Mouse (Mus musculus): ENCODE data around the gene Diras2.
"Not testable (repeated sequence)": the region's sequence is repeated elsewhere in the genome, so short reads cannot be mapped to it uniquely, and the experiment has no call there.

Gene Diras2

DNA sequence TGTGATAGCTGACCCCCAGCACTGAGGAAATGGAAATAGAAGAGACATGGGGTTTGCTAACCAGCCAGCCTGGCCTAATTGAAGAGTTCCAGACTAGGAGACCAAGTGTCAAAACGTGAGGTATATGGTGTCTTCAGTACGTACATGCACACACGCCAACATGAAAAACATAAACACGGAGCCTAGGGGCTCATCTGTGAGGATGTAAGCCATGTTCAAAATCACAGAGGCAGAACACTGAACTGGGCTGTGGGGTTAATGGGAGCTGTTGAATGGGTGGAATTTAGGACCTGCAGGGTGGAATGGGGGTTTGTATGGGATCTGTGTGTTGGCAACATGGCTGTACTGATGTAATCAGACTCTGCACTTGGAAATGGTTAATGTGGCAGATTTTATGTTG, 14.5 kb downstream of the Diras2 start:
- no peak for DNase-seq

DNA sequence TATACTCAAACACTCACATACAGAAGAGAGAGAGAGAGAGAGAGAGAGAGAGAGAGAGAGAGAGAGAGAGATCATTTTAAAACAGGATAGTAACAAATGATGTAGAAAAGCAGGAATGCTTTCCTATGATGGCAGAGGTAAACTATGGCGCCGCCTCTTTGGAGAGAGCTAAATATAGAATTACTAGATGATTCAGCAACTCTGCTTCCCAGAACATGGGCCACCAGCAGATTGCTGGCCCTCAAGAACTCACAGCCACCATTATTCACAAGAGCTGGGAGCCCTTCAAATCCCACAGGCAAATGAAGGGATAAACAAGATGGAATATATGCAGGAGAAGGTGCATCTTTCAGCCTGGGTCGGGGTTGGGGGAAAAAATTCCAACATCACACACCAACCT, 15.0 kb downstream of the Diras2 start:
- DNase-seq: no peak

DNA sequence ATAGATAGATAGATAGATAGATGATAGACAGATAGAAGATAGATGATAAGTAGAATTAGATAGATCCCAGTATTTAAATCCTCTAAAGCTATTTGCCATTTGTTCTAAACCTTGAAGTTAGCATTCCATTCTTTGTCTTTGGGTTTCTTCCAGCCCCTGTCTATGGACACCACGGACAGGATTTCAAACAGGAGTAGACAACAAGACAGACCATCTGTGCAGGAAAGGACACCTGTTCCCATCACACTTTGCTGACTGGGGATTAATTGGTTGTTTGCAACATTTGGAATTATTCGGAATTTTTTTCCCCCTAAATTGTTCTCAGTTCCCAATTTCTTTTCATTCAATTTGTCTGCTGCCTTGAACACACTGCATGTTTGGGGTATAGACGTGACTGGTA, 17.5 kb downstream of the Diras2 start:
- no peak for DNase-seq

DNA sequence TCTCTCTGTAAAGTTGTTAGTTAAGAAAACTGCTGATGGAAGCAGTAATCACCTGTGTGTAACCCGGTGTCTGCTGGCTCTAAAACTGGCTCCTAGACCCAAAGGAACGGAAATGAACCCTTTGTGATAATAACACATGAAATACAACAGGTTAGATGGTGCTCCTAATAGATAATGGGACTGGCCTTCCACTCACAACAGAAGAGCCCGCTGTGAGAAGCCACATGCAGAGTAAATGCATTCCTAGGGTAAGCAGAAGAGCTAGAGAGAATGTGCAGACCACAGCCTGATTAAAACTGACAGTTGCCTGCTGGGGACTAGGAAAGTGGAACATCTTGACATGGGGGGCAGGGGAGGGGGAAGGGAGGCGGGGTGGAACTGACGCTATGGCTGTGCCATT, 18.7 kb downstream of the Diras2 start:
- no peak for DNase-seq

DNA sequence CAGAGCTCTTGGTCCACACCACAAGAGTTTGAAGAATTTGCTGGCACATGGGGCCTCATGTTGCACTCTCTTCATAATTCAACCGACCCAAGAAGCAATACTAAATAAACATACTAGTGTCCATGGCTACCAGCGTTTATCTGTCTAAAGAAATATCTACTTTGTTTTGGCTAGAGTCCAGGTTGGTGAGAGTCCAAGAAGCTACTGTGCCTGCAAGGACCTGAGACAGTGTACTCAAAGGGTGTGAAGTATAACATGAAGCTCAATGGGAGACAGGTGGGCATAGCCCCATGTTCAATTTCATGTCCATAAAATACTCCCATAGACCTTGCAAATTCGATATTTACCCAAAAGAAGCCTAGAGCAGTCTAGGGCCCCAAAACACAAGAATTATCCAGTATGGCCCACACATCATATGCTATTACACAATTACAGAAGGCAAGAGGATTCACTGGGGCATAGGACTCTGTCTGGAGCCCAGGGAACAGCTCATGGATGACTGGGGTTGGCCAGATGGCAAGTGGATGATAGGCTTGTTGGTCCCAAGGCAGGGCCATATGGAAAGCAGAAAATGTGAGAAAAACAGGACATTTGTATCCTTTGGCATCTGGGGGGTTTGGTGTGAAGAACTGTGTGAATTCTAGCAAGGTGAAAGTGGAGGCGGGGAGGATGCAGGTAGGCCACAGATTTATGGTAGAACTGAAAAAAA, 20.8 kb downstream of the Diras2 start:
- no peak for DNase-seq

DNA sequence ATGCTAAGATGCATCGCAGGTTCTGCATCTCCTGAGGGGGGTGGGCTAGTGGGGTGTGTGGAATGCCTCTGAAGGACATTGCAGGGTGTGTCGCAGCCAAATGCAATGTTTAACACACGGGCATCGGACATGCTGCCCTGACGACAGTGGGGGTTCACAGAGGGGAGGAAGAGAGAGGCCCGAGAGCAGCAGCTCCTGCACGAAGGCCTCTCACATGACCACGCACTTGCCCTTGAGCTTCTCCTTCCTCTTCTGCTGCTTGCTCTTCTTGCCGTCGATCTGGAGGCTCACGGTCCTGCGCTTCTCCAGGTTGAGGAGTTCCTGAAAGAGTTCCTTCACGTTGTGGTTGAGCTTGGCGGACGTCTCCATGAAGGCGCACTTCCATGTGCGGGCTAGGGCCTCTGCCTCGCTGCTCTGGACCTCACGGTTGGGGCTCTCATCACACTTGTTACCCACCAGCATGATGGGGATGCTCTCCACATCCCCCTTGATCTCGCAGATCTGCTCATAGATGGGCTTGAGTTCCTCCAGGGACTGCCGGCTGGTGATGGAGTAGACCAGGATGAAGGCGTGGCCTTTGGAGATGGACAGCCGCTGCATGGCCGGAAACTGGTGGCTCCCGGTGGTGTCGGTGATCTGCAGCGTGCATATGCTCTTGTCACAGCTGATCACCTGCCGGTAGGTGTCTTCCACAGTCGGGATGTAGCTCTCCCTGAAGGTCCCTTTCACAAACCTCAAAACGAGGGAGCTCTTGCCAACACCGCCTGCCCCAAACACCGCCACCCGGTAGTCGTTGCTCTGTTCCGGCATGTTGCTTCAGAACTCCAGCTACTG, 23.4 kb downstream of the Diras2 start:
- DNase-seq: no peak

DNA sequence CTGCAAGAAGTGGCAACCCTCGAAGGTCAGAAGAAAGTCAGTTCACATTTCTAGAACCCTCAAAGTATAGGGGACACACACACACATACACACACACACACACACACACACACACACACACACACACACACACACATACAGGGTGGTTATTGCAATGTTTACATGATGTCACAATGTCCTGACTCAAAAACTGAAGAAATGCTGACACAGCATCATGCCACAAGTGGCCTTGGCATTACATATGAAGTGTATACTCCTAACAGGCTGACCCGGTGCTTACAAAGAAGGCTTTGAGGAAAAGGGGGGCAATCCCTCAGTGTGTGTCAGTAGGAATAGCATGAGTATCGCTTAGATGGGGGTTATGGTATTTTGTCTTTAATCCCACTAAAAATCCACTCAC, 24.3 kb downstream of the Diras2 start:
- not testable (repeated sequence) for DNase-seq

DNA sequence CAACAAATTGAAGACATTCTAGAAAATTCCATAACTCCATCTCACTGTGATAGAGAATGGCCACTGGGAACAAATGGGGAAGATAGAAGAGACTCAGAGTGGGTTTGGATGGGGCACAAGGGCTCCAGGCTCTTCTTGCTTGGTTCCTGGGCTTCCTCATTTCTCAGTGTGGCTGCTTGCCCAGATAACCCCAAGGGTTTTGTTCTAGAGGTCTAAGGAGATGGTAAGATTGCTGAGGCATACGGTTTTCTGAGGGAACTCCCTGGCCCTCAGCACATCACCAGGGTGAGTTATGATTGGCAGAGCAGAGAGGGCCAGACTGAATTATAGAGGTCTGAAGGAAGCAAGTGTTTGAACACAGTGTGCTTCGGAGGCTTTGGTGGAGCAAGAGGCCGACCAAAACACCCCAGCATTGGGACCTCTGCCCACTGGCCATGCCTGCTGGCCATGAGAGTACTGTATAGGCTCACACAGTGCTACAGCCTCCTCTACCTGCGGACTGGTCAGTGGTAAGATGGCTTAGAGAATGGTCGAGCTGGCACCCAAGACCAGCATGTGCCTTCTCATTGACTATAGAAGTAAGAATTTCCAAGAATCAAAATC, 25.3 kb downstream of the Diras2 start:
- DNase-seq: not testable (repeated sequence)

DNA sequence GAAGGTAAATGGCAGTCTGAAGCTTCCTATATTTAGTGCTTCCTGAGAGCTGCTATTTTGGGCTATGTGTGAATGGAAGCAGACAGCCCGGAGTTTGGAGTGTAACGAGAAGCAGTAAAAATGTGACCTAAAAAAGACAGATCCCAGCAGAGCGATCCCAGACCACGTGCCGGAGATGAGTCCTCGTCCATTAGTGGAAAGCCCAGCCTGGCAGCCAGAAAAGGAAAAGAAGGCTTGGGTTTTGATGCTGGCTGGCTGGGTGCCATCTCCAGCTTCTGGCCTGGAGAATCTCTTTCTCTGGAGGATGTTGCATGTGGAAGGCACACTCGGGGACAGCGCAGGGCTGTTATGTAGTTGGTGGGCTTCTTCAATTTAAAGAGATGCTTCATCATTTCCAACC, 29.4 kb downstream of the Diras2 start:
- DNase-seq: peak in 1 of 2 experiments; percentile 3

DNA sequence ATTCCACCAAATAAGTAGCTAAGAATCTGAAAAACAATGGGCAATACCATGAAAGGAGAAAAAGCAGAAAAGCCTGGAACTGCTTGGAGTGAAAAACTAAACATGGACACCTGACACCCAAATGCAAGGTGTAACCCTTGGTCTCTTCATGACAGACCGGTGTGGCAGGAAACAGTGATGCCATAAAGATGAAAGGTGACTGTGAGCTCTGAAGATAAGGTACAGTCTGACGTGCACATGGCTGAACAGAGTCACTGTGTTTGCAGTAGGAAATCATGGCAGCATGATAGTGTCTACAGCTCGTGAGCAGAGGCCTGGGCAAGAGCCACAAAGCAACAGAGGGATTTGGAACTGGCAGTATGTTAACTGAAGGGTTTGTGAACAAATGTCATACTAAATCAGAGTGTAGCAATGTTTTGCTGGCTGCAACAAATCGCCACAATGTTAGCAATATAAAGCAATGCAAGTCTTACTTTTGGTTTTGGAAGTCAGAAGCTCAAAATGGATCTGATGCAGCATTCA, 34.0 kb downstream of the Diras2 start:
- DNase-seq: no peak

DNA sequence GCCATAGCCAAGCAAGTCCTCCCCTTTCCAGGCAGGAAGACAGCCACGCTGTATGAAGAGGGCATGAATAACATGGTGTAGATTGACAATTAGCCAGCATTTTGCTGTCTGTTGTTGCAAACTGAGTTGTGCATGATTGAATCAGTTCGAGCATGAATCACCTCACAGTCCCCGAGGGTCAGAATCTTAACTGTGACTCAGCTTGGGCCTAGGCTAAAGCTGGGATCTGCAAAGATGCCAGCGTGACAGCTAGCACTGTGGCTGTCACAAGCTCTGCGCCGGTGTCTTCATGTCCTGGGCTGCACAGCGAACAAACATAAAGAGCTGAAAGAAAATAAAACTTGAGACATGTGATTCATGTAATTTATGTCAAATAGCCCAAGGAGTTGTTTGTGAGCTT, 42.3 kb downstream of the Diras2 start:
- no peak for DNase-seq

DNA sequence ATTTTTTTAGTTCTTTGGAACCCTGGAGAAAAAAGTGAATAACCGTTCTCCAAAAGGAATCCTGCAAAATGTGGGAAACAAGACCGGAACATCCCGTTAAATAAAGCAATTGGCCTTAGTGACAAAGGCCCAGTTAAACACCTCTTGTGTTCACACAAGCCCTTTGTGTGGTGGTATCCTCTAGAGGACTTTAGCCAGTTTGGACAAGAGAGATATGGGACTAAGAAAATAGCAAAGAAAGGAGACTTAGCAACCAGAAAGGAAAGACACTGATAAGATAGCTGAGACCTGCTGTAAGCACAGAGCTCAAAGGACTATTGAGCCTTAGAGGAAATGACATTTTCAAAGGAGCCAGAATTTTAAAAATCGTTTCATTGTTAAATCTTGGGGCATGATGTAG, 47.0 kb downstream of the Diras2 start:
- no peak for DNase-seq

DNA sequence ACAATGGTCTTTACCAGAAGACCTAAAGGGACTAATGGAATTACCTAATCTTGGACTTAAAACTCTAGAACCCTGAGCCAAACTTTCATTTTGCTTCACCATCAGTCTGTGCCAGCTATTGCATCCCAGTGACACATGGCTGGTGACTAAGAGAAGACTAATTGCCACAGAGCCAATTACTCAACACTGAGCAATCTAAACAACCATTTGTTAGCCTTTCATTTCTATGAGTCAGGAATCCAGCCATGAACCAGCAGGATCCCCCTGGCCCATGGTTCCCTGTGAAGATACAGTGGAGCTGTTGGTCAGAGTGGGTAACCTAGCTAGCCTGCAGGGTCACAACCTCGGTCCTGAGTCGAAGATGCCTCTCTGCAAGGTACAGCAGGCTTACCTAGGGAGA, 49.3 kb downstream of the Diras2 start:
- DNase-seq: no peak

DNA sequence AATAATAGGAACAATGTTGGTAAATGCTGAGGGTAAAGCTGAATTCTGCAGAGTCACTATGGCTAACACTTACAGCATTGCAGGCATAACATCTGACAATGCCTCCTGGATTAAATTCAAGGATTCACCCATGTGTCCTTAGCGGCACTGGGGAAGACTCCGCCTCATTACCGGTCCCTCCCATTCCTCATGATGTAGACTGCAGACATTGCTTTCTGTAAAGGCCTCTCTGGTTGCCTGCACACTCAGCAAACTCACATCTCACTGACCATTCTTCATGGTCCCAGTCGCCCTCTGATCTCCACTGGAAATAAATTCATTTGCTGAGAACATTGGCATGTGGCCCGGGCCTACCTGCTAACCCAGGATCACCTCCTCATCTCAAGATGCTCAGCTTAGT, 51.9 kb downstream of the Diras2 start:
- DNase-seq: no peak

DNA sequence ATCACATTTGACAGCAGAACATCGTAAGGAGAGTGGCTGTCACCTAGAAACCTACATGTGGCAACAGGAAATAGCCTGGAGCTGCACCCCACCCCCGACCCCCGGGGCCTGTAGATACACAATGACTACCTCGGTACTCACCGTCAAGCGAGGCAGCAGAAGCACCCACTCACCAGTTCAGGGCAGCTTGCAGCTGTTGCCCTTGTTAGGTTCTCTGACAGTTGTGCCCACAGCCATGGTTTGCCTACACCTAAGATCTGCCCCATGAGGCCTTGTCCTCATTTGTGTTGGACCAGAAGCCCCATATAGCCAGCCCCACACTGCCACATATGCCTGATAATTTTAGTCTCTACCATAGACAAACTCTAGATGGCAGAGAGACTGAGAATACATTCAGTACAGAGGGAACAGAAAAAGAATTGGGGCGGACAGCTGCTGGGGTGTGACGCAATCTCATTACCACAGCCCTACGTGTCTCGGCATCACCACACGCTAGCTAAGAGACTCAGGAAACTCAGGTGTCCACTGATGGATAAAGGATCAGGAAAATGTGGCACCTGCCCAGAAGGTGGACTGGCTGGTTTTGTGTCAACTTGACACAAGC, 54.0 kb downstream of the Diras2 start:
- DNase-seq: no peak

DNA sequence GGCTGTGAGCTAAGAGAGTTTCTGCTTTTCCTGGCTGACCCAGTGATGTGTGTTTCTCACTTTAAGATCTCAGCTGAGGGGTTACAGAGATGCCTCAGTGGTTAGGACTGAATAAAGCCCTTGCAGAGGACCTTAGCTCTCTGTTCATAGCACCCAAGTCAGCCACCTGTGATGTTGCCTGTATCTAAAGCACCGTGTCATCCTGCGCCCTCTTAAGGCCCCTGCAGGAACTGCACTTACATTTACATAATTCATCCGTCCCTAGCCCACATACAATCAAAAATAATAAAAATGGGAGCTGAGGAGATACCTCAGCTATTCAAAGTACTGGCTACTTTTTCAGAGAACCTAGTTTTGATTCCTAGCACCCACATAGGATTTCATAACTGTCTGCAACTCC, 54.9 kb downstream of the Diras2 start:
- peak in 1 of 2 experiments; percentile 13 for DNase-seq

DNA sequence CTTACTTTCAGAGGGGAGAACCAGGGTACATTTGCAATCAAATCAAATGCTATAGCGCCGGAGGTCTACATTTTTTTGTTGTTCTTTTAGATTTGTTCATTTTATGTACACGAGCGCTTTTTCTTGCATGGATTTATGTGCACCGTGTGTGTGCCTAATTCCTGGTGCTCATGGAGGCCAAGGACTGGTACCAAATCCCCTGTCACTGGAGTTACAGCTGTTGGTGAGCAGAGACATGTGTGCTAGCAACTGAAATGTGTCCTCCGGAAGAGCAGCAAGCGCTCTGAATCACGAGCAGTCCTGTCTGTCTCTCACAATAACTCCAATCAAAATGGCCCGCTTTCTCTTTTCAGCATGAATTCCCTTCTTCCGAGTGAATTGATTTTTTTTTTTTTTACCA, 55.8 kb downstream of the Diras2 start:
- DNase-seq: no peak

DNA sequence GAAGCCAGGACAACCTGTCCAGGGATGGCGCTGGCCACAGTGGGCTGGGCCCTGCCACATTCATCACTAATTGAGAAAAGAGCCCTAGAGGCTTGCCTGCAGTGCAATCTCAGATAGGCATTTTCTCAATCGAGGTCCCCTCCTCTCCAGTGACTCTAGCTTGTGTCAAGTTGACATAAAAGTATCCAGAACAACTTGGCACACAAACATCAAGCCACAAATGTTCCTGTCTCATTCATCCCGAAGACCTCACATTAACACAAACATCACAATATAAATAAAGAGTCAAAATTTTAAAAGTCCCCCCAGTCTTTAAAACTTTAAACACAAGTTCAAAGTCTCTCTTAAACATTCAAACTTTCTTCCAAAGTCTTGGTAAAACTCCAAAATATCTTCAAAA, 56.3 kb downstream of the Diras2 start:
- DNase-seq: no peak

DNA sequence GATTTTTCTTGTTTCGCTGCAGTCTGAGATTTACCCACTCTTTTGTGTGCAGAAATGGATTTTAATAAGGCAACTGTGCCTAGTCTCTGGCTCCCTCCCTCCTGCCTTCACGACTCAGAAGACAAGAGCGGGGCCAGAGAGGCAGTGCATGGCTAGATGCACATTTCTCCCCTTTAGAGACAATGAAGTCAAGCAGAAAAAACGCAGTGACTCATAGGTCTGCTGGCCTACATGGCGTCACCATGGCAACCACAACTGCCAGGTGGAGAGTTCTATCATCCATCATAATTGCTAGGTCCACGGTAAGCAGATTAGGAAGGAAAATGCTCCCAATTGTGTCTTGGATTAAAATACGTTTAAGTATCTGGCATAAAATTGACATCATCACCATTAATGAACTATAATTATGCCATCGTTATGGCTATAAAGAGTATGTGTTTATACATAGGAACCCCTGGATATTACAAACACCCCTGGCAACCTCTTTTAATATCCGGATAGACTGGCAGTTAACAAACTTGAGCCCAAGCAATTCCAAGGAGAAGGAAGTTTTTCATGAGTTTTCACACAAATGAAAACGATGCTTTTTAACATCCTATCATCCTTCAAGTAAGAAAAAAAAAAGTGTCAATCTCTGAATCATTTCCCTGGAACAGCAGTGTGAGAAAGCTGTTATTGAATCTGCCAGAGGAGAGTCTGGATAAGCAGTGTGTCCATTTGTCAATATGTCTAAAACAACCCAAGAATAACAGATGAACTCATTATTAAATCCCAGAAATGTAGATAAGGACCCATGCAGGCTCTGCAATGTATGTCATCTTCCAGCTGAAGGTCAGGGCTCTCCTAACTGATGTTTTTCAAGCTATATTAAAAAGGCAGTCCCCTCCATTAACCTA, 61.0 kb downstream of the Diras2 start:
- DNase-seq: no peak

DNA sequence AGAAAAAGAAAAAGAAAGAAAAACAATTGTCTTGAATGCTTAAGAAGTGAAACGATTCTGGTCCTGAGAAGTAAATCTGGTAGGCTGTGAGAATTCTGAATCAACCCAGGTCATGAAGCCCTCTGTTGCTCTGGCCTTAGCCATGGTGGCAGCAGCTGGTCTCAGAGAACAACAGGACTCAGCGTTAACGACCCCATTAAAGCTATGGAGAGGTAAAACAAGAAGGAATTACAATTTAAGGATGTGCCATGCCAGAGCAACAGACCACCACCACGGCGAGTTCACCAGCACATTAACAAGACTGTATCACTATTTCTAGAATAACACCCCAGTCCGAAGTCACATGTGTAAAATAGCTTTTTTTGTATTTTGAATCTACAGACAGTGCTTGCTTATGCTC, 65.9 kb downstream of the Diras2 start:
- DNase-seq: no peak

DNA sequence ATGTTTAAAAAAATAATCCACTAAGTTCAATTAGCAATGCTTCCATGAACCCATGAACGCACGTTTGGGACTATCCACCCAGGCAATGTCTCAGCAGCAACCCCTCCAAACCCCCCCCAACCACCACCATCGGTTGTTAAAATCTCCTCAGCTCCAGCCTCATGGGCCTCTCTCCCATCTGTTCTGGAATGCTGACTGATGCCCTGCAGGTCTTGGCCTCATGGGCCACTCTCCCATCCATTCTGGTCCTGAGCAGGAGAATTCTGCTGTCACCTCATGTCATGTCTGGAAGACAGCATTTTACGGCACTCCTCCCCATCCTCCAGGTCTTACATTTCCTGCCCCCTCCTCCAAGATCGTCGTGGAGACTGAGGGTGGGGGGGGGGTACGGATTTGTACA, 71.1 kb downstream of the Diras2 start:
- DNase-seq: no peak

DNA sequence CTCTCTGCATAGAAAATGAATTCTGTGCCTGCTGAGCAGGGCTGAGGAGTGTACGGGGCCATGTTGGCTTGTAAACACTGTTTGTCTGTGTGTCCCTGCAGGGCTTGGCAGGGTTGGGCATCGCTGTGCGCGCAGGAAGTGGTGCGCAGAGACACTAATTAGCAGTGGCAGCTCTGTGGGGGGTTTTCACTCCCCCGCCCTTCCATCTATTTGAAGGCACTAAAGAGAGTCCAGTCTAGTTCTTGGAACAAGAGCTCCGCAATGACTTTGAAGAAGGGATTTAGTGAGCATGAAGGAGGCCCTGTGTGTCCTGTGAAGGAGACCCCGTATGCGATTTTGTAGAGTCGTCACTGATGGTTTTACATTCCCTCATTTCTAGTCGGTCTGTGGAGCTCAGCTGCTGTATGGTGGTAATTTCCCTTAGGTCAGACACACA, 73.2 kb downstream of the Diras2 start:
- DNase-seq: no peak
